Mouse (Mus musculus): ENCODE measurements around the gene Gga3. TPM values are rescaled to one million over a fixed set of nuclear protein-coding genes. Genes with fewer than 3 reads are reported as not detected.

The Gga3 gene
- polyA plus RNA-seq, 1 experiment from 2014 or later, result 17.9 TPM

DNA sequence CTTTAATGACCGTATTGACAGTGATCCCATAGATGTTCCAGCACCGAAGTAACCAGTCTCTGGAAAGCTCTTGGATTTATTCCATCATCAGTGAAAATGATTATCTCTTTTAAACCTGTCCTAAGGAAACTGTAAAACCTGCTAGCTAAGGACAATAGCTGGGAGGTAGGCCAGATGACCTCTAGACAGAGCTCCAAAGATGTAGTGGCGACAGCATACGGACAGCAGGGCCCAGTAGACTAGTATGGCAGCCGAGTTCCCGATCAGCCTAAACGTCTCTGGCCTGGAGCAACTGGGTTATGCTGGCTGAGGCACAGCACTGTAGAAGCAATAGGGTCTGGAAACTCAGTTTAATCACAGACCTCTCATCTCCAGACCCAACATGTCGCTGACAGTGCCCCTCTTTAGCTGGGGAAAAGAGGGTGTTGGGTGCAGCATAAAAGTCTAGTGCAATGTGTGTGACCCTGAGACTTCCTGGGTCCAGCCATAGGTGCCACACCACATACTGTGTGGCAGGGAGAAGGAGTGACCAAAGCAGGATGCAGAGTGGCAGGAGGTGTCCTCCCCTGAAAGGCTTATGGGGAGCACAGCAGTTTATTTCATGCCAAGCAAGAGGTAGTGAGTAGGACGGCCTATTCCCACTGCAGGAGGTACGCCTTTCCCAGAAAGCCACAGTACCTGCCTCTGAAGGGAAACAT, 19.3 kb downstream of the Gga3 start:
- H3K4me3 ChIP-seq (ENCODE audit: low read depth, low read length), result no peak overlapping the region
- peaks cover 93% of the 10 kb centered on the region for H3K36me3 ChIP-seq (ENCODE audit: control insufficient read depth, insufficient read depth, low read length)
- WGBS, result 85% methylated on average over 10 of the region's 10 CpGs
- no peak for ATAC-seq (ENCODE audit: low read depth)
- no peak overlapping the region for H3K9ac ChIP-seq (ENCODE audit: low read depth, low read length)
- no peaks in the 10 kb centered on the region for H3K4me1 ChIP-seq (ENCODE audit: control insufficient read depth, insufficient read depth, low read length)
- DNase-seq (ENCODE audit: low spot score), result no peak
- H3K27ac ChIP-seq (replicated peaks; ENCODE audit: low read depth, low read length), result no peak overlapping the region
- no peak overlapping the region for H3K4me2 ChIP-seq (ENCODE audit: low read depth, low read length)
- H3K27me3 ChIP-seq (replicated peaks; ENCODE audit: control insufficient read depth, insufficient read depth, low read length), result no peaks in the 10 kb centered on the region
- no peaks in the 10 kb centered on the region for H3K9me3 ChIP-seq (ENCODE audit: control insufficient read depth, low read length)

DNA sequence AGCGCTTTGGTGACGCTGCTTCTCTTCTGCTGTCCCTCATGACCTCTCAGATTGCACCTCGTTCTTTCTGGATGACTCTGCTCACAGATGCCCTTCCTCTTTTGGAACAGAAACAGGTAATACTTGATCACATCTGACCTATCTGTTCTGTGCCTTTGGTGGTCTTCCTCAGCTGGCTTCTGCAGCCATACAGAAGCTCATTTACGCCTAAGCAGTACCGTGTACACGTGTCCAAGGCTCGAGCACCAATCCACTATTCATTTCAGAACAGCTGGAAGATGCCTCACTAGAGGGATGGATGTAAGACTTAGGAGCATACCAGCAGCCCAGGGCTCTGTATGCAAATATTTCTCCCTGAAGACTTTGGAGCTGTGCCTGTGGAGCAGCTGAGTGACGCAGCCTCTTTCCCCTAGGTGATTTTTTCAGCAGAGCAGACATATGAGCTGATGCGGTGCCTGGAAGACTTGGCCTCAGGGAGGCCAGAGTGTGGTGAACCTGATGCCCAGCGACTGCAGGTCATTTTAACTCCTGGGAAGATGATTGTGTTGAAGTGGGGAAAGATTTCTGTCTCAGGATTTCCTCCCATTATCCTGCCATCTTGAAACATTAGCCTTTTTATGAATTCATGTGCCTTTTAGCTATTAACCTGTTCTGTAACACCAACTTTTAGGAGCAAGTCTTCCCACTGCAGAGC, 20.8 kb downstream of the Gga3 start:
- Histone ChIP-seq H3K36me3 (ENCODE audit: control insufficient read depth, insufficient read depth, low read length) (peaks cover 96% of the 10 kb centered on the region), H3K4me3 (ENCODE audit: low read depth, low read length) (no peak overlapping the region), H3K4me2 (ENCODE audit: low read depth, low read length) (no peak overlapping the region), H3K27ac (replicated peaks; ENCODE audit: low read depth, low read length) (no peak overlapping the region), H3K9me3 (ENCODE audit: control insufficient read depth, low read length) (no peaks in the 10 kb centered on the region), H3K4me1 (ENCODE audit: control insufficient read depth, insufficient read depth, low read length) (no peaks in the 10 kb centered on the region), H3K27me3 (replicated peaks; ENCODE audit: control insufficient read depth, insufficient read depth, low read length) (no peaks in the 10 kb centered on the region), H3K9ac (ENCODE audit: low read depth, low read length) (no peak overlapping the region)
- whole genome bisulfite sequencing, result 77% methylated on average over 10 of the region's 10 CpGs
- no peak for ATAC-seq (ENCODE audit: low read depth)
- no peak for DNase-seq (ENCODE audit: low spot score)

DNA sequence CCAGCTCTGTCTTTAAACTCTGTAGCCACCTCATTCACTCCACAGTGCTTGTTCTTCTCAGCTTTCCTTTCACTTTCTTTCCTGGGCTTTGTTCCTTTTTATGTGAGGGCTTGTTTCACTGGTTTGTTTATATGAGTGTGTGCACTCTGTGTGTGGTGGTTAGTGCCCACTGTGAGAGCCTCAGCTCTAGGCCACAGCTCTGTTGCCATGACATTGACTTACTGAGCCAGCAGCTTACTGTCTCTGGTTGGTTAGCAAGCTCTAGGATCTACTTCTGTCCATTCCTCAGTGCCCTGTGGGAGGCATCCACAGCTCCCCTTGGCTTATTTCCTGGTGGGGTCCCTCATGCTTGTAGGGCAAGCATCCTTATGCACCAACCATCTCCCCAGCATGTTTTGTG, 24.8 kb downstream of the Gga3 start:
- no peaks in the 10 kb centered on the region for H3K4me1 ChIP-seq (ENCODE audit: control insufficient read depth, insufficient read depth, low read length)

DNA sequence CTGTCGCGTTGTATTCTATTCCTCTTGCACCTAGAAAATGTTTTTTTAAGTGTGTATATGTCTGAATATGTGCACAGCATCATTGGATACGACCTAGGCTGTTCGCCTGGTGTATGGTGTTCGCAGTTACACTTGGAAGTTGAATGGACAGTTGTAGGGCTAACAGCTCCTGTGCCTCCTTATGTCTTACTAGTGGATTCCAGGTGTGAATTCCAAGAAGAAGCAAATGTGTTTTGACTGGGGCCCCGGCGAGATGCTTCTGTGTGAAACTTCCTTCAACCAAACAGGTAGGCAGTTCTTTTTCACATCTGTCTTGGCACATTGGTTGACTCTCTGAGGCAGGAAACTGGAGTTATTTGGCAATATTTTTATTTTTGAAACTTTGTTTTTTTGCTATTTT, 38.9 kb downstream of the Gga3 start:
- peaks cover 42% of the 10 kb centered on the region for H3K36me3 ChIP-seq (ENCODE audit: control insufficient read depth, insufficient read depth, low read length)
- peak overlapping the region; percentile 61 for H3K4me3 ChIP-seq (ENCODE audit: low read depth, low read length)
- 14% methylated on average over 7 of the region's 7 CpGs for WGBS
- H3K9ac ChIP-seq (ENCODE audit: low read depth, low read length), result peak overlapping the region; percentile 79
- DNase-seq (ENCODE audit: low spot score), result no peak
- peaks cover 12% of the 10 kb centered on the region for H3K4me1 ChIP-seq (ENCODE audit: control insufficient read depth, insufficient read depth, low read length)
- ATAC-seq (ENCODE audit: low read depth), result no peak
- H3K4me2 ChIP-seq (ENCODE audit: low read depth, low read length), result peak overlapping the region; percentile 81
- H3K27me3 ChIP-seq (replicated peaks; ENCODE audit: control insufficient read depth, insufficient read depth, low read length), result no peaks in the 10 kb centered on the region
- no peaks in the 10 kb centered on the region for H3K9me3 ChIP-seq (ENCODE audit: control insufficient read depth, low read length)
- no peak overlapping the region for H3K27ac ChIP-seq (replicated peaks; ENCODE audit: low read depth, low read length)

More for the DNA sequence above, 24.8 kb downstream of the Gga3 start:
- Histone ChIP-seq H3K27me3 (replicated peaks; ENCODE audit: control insufficient read depth, insufficient read depth, low read length) (no peaks in the 10 kb centered on the region), H3K9me3 (ENCODE audit: control insufficient read depth, low read length) (no peaks in the 10 kb centered on the region), H3K27ac (replicated peaks; ENCODE audit: low read depth, low read length) (no peak overlapping the region), H3K36me3 (ENCODE audit: control insufficient read depth, insufficient read depth, low read length) (peaks cover 70% of the 10 kb centered on the region), H3K4me2 (ENCODE audit: low read depth, low read length) (no peak overlapping the region), H3K4me3 (ENCODE audit: low read depth, low read length) (no peak overlapping the region), H3K9ac (ENCODE audit: low read depth, low read length) (no peak overlapping the region)
- DNase-seq (ENCODE audit: low spot score) (no peak), ATAC-seq (ENCODE audit: low read depth) (no peak)

DNA sequence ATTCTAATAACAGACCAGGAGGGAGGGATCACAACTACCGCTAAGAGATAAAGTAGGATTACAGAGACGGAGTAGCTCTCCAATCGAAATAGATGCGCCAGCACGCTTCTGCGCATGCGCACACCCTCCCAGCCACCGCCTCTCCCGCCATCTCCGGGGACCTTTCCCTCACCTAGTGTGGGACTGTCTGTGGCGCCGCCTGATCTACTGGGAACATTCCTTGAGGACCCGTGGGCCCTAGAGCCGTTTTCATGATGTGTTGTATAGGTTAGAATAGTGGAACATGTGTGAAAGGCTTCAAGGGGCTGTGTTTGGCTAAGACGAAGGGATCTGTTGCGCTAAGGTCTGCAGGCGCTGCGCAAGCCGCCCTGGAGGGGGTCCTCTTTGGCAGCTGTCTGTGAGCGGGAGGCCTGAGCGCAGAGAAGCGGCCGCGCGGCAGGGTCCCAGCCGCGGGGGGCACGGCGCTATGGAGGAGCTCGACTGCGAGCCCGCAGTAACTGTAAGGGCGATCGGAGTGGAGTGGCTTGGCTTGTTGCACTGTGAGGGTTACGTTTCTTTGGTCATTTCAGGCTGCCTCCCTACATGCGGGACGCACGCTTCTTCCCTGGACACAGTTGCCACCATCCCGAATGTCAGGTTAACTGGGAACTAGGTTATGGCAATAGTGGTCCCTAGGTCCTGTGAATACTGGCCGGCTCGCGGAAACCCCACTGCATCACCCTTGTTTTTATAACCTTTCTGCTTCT, 39.6 kb downstream of the Gga3 start, which contains the start of gene Nup85:
Gene Nup85 (plus strand): TSS at position 371 of the 746 bp plus-strand sequence.
- ATAC-seq (ENCODE audit: low read depth) (peak; percentile 94), DNase-seq (ENCODE audit: low spot score) (peak; percentile 98)
- Histone ChIP-seq H3K27ac (replicated peaks; ENCODE audit: low read depth, low read length) (peak within 1 kb of the TSS; percentile 79), H3K4me1 (ENCODE audit: control insufficient read depth, insufficient read depth, low read length) (peaks cover 12% of the 10 kb centered on the region), H3K27me3 (replicated peaks; ENCODE audit: control insufficient read depth, insufficient read depth, low read length) (no peaks in the 10 kb centered on the region), H3K4me3 (ENCODE audit: low read depth, low read length) (peak within 1 kb of the TSS; percentile 61), H3K9ac (ENCODE audit: low read depth, low read length) (peak within 1 kb of the TSS; percentile 79), H3K4me2 (ENCODE audit: low read depth, low read length) (peak within 1 kb of the TSS; percentile 81), H3K9me3 (ENCODE audit: control insufficient read depth, low read length) (no peaks in the 10 kb centered on the region), H3K36me3 (ENCODE audit: control insufficient read depth, insufficient read depth, low read length) (peaks cover 35% of the 10 kb centered on the region)
- 0% methylated on average over 34 of the region's 42 CpGs for WGBS

DNA sequence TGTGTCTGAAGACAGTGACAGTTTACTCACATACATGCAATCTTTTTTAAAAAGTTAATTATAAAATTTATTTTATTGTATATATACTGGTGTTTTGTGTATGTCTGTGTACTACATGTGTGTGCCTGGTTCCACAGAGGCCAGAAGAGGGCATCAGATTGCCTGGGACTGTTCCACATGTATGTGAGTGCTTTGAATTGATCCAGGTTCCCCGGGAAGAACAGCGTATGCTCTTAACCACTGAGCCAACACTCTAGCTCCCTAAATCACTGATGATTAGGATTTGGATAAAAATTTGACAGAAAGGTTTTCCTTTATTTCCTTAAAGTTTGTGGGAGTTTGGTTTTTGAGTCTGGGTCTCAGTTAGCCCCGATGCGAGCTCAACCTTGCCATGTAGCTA, 40.4 kb downstream of the Gga3 start:
- H3K27ac ChIP-seq (replicated peaks; ENCODE audit: low read depth, low read length), result peak overlapping the region; percentile 79; the same call in 1 of the 2 replicates
- H3K27me3 ChIP-seq (replicated peaks; ENCODE audit: control insufficient read depth, insufficient read depth, low read length), result no peaks in the 10 kb centered on the region
- peak overlapping the region; percentile 79 for H3K9ac ChIP-seq (ENCODE audit: low read depth, low read length)
- peak overlapping the region; percentile 61 for H3K4me3 ChIP-seq (ENCODE audit: low read depth, low read length)
- DNase-seq (ENCODE audit: low spot score) (peak; percentile 13), ATAC-seq (ENCODE audit: low read depth) (no peak)
- peaks cover 27% of the 10 kb centered on the region for H3K36me3 ChIP-seq (ENCODE audit: control insufficient read depth, insufficient read depth, low read length)
- peaks cover 12% of the 10 kb centered on the region for H3K4me1 ChIP-seq (ENCODE audit: control insufficient read depth, insufficient read depth, low read length)
- WGBS, result 51% methylated on average over 4 of the region's 4 CpGs
- peak overlapping the region; percentile 81 for H3K4me2 ChIP-seq (ENCODE audit: low read depth, low read length)
- no peaks in the 10 kb centered on the region for H3K9me3 ChIP-seq (ENCODE audit: control insufficient read depth, low read length)

DNA sequence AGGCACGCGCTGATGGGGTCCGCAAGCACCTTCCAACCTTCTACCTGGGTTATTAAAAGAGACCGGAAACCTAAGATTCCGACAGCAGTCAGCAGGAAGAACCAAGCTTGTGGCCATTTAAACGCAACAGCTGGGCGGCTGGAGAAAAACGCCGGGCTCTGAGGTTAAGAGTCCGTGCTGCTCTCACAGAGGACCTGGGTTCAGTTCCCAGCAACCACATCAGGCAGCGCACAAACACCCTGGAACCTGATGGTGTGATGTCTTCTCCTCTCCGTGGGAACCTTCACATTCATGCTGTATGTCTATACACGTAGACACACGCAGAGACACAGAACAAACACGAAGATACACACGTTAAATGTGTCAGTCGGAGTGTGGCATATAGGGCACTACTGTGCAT, 48.1 kb downstream of the Gga3 start:
- ATAC-seq (ENCODE audit: low read depth) (no peak), DNase-seq (ENCODE audit: low spot score) (no peak)
- Histone ChIP-seq H3K27me3 (replicated peaks; ENCODE audit: control insufficient read depth, insufficient read depth, low read length) (no peaks in the 10 kb centered on the region), H3K4me1 (ENCODE audit: control insufficient read depth, insufficient read depth, low read length) (no peaks in the 10 kb centered on the region), H3K4me2 (ENCODE audit: low read depth, low read length) (no peak overlapping the region), H3K36me3 (ENCODE audit: control insufficient read depth, insufficient read depth, low read length) (no peaks in the 10 kb centered on the region), H3K4me3 (ENCODE audit: low read depth, low read length) (no peak overlapping the region), H3K9ac (ENCODE audit: low read depth, low read length) (no peak overlapping the region), H3K9me3 (ENCODE audit: control insufficient read depth, low read length) (no peaks in the 10 kb centered on the region), H3K27ac (replicated peaks; ENCODE audit: low read depth, low read length) (no peak overlapping the region)
- 81% methylated on average over 17 of the region's 17 CpGs for WGBS

DNA sequence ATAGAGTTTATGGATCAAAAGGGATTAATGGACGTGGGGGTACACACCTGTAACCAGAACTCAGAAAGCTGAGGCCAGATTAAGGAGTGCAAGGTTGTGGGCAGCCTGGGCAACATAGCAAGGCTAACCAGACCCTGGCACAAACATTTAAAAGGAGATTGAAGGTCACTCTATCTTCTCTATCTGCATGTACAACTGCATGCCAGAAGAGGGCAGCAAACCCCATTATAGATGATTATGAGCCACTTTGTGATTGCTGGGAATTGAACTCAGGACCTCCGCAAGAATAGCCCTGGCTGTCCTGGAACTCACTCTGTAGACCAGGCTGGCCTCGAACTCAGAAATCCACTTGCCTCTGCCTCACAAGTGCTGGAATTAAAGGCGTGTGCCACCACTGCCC, 51.1 kb downstream of the Gga3 start:
- no peak overlapping the region for H3K27ac ChIP-seq (replicated peaks; ENCODE audit: low read depth, low read length)
- ATAC-seq (ENCODE audit: low read depth) (no peak), DNase-seq (ENCODE audit: low spot score) (no peak)
- no peaks in the 10 kb centered on the region for H3K36me3 ChIP-seq (ENCODE audit: control insufficient read depth, insufficient read depth, low read length)
- H3K9me3 ChIP-seq (ENCODE audit: control insufficient read depth, low read length), result no peaks in the 10 kb centered on the region
- no peak overlapping the region for H3K4me2 ChIP-seq (ENCODE audit: low read depth, low read length)
- no peak overlapping the region for H3K9ac ChIP-seq (ENCODE audit: low read depth, low read length)
- H3K4me3 ChIP-seq (ENCODE audit: low read depth, low read length), result no peak overlapping the region
- no peaks in the 10 kb centered on the region for H3K27me3 ChIP-seq (replicated peaks; ENCODE audit: control insufficient read depth, insufficient read depth, low read length)
- H3K4me1 ChIP-seq (ENCODE audit: control insufficient read depth, insufficient read depth, low read length), result no peaks in the 10 kb centered on the region
- WGBS, result 55% methylated on average over 4 of the region's 4 CpGs

Measured in embryonic facial prominence, embryonic 14.5 days (tissue).